In the genomic region with DNA sequence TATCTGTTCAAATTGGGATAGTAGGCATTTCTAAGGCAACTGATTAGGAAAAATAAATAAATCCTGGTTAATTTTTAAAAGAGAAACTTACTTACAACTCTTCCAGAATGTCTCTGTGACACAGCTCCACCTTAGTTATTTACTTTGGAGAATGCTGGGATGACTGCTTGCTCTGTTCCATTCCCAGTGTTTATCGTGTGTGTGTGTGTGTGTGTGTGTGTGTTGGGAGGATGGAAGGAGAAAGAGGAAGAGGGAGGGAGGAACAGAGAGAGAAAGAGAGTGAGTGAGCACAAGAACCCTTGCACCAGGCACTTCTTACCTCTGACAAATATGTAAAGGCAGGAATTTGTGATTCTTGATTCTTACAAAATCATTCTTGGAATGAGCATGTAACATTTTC, we compare ENCODE assay signal across 17 mouse cellular contexts.
A peak's percentile ranks its signal among the peaks of the same experiment; 100 is the strongest.
DNase-seq lines count a peak whose midpoint lies in the region; ATAC-seq and TF ChIP-seq lines count a peak whose summit lies in the region.
"Had no signal": no experiment of that assay in that cellular context is flagged by ENCODE, and none has a peak within 500 bp of the region (broad histone marks: within the 10 kb centered on the region; RNA-seq: fewer than 3 reads in every experiment).

No protein-coding gene starts in this region.

- H3K36me3 ChIP-seq in heart, adult 2 months (ENCODE audit: control insufficient read depth, insufficient read depth, low read length) = peaks cover 10% of the 10 kb centered on the region
- H3K36me3 ChIP-seq in liver, embryonic 15.5 days (replicated peaks) = no peaks in the 10 kb centered on the region
- H3K36me3 ChIP-seq in liver, embryonic 12.5 days = no peaks in the 10 kb centered on the region
- no peaks in the 10 kb centered on the region for H3K36me3 ChIP-seq in intestine, embryonic 15.5 days
- no peaks in the 10 kb centered on the region for H3K36me3 ChIP-seq in stomach, embryonic 16.5 days (ENCODE audit: control insufficient read depth, insufficient read depth, low read length)
- H3K36me3 ChIP-seq: embryonic facial prominence, embryonic 12.5 days; hindbrain, embryonic 13.5 days; limb, embryonic 15.5 days had no signal

- H3K9ac ChIP-seq in heart, adult 2 months (ENCODE audit: low read depth, low read length) = no peak overlapping the region
- no peak overlapping the region for H3K9ac ChIP-seq in liver, embryonic 15.5 days
- H3K9ac ChIP-seq in liver, embryonic 12.5 days = no peak overlapping the region
- H3K9ac ChIP-seq in intestine, embryonic 15.5 days = no peak overlapping the region
- H3K9ac ChIP-seq in stomach, embryonic 16.5 days (ENCODE audit: low read length) = no peak overlapping the region
- H3K9ac ChIP-seq: embryonic facial prominence, embryonic 12.5 days; hindbrain, embryonic 13.5 days; limb, embryonic 15.5 days had no signal

- no peak for ATAC-seq in liver, embryonic 15.5 days (ENCODE audit: insufficient read depth)
- no peak for ATAC-seq in liver, embryonic 12.5 days
- peak; percentile 46; the same call in 1 of the 2 replicates for ATAC-seq in intestine, embryonic 15.5 days
- no peak; the same call in 1 of the 2 replicates for ATAC-seq in stomach, embryonic 16.5 days (ENCODE audit: insufficient read depth, low FRiP score)
- ATAC-seq: forebrain, embryonic 16.5 days had no signal

- WGBS in heart, adult 2 months = 20% methylated on average over 1 of the region's 1 CpGs
- 30% methylated on average over 1 of the region's 1 CpGs for WGBS in liver, embryonic 15.5 days (ENCODE audit: insufficient replicate concordance)
- WGBS in liver, embryonic 12.5 days (ENCODE audit: insufficient replicate concordance) = 41% methylated on average over 1 of the region's 1 CpGs
- 22% methylated on average over 1 of the region's 1 CpGs for WGBS in intestine, embryonic 15.5 days
- 29% methylated on average over 1 of the region's 1 CpGs for WGBS in stomach, embryonic 16.5 days

- H3K27me3 ChIP-seq in heart, adult 2 months (ENCODE audit: control insufficient read depth, insufficient read depth, low read length) = no peaks in the 10 kb centered on the region
- H3K27me3 ChIP-seq in liver, embryonic 15.5 days = no peaks in the 10 kb centered on the region
- no peaks in the 10 kb centered on the region for H3K27me3 ChIP-seq in liver, embryonic 12.5 days (replicated peaks)
- H3K27me3 ChIP-seq in intestine, embryonic 15.5 days (replicated peaks) = no peaks in the 10 kb centered on the region
- no peaks in the 10 kb centered on the region for H3K27me3 ChIP-seq in stomach, embryonic 16.5 days (ENCODE audit: control insufficient read depth, insufficient read depth, low read length)
- H3K27me3 ChIP-seq: embryonic facial prominence, embryonic 12.5 days; hindbrain, embryonic 13.5 days; limb, embryonic 15.5 days had no signal

- DNase-seq in heart, adult 2 months = no peak
- DNase-seq in heart, postnatal 10 days = no peak
- DNase-seq in cerebellum, postnatal 14 days = no peak
- no peak for DNase-seq in spleen, postnatal 10 days (ENCODE audit: low spot score in 2 of 2)
- DNase-seq: adrenal gland, postnatal 10 days; cerebellum, adult 11 months; lung, postnatal 14 days; right cerebral cortex, postnatal 25 days; thymus, postnatal 4 days had no signal

- peak overlapping the region; percentile 31; the same call in 1 of the 2 replicates for H3K4me2 ChIP-seq in liver, embryonic 15.5 days
- no peak overlapping the region for H3K4me2 ChIP-seq in liver, embryonic 12.5 days
- peak overlapping the region; percentile 30 for H3K4me2 ChIP-seq in intestine, embryonic 15.5 days (replicated peaks)
- H3K4me2 ChIP-seq in stomach, embryonic 16.5 days (ENCODE audit: low read depth, low read length) = peak overlapping the region; percentile 37; the same call in 1 of the 2 replicates
- H3K4me2 ChIP-seq: embryonic facial prominence, embryonic 12.5 days; hindbrain, embryonic 13.5 days; limb, embryonic 15.5 days had no signal

- H3K4me3 ChIP-seq in heart, adult 2 months = peak overlapping the region; percentile 28
- H3K4me3 ChIP-seq in liver, embryonic 15.5 days (replicated peaks) = no peak overlapping the region
- no peak overlapping the region for H3K4me3 ChIP-seq in liver, embryonic 12.5 days
- H3K4me3 ChIP-seq in intestine, embryonic 15.5 days (replicated peaks) = no peak overlapping the region
- H3K4me3 ChIP-seq in stomach, embryonic 16.5 days (replicated peaks; ENCODE audit: low read length) = no peak overlapping the region
- H3K4me3 ChIP-seq: embryonic facial prominence, embryonic 12.5 days; hindbrain, embryonic 13.5 days; limb, embryonic 15.5 days had no signal

- peaks cover 7% of the 10 kb centered on the region for H3K4me1 ChIP-seq in heart, adult 2 months (ENCODE audit: control insufficient read depth, insufficient read depth, low read length)
- peaks cover 4% of the 10 kb centered on the region; the same call in 1 of the 2 replicates for H3K4me1 ChIP-seq in liver, embryonic 15.5 days (replicated peaks)
- no peaks in the 10 kb centered on the region for H3K4me1 ChIP-seq in liver, embryonic 12.5 days
- H3K4me1 ChIP-seq in intestine, embryonic 15.5 days (replicated peaks) = 0 out of 2 replicates have a peak, but pooled peaks cover 5% of the 10 kb centered on the region
- H3K4me1 ChIP-seq in stomach, embryonic 16.5 days (ENCODE audit: control insufficient read depth, insufficient read depth, low read length) = no peaks in the 10 kb centered on the region
- H3K4me1 ChIP-seq: embryonic facial prominence, embryonic 12.5 days; hindbrain, embryonic 13.5 days; limb, embryonic 15.5 days had no signal

- H3K9me3 ChIP-seq in liver, embryonic 15.5 days (replicated peaks) = no peaks in the 10 kb centered on the region
- H3K9me3 ChIP-seq in liver, embryonic 12.5 days (replicated peaks) = no peaks in the 10 kb centered on the region
- H3K9me3 ChIP-seq in intestine, embryonic 15.5 days = no peaks in the 10 kb centered on the region
- no peaks in the 10 kb centered on the region for H3K9me3 ChIP-seq in stomach, embryonic 16.5 days (replicated peaks; ENCODE audit: control insufficient read depth, low read length)
- H3K9me3 ChIP-seq: embryonic facial prominence, embryonic 12.5 days; hindbrain, embryonic 13.5 days; limb, embryonic 15.5 days had no signal

- H3K79me2 ChIP-seq in heart, adult 2 months (replicated peaks; ENCODE audit: control insufficient read depth, insufficient read depth, low read length) = peaks cover 6% of the 10 kb centered on the region; the same call in 1 of the 2 replicates

- peak overlapping the region; percentile 52 for H3K27ac ChIP-seq in heart, adult 2 months
- no peak overlapping the region for H3K27ac ChIP-seq in liver, embryonic 15.5 days (replicated peaks)
- H3K27ac ChIP-seq in liver, embryonic 12.5 days = no peak overlapping the region
- no peak overlapping the region for H3K27ac ChIP-seq in intestine, embryonic 15.5 days
- no peak overlapping the region for H3K27ac ChIP-seq in stomach, embryonic 16.5 days (ENCODE audit: low read length)
- H3K27ac ChIP-seq: embryonic facial prominence, embryonic 12.5 days; hindbrain, embryonic 13.5 days; limb, embryonic 15.5 days had no signal

- no peak for TF ChIP-seq CTCF in heart, adult 2 months (IDR thresholded peaks at IDR 0.05)

- no peak for TF ChIP-seq POLR2A in heart, adult 2 months (IDR thresholded peaks at IDR 0.05; ENCODE audit: insufficient read depth, low read depth, low read length)

- intact Hi-C loops in heart, adult 2 months (cut with DNase I) = no loop called here
- intact Hi-C loops in heart, postnatal 10 days (cut with DNase I) = no loop called here

- TF ChIP-seq EP300 in heart, adult 2 months (IDR thresholded peaks at IDR 0.05; ENCODE audit: insufficient read depth, low read depth, low read length) = no peak
